Mouse (Mus musculus): ENCODE measurements around the gene Negr1.

Negr1 gene

GRCm38 (mm10) chr3:157105580-157106264, 544.1 kb downstream of the Negr1 start:
- no peak for ATAC-seq (ENCODE audit: low TSS enrichment)

DNA sequence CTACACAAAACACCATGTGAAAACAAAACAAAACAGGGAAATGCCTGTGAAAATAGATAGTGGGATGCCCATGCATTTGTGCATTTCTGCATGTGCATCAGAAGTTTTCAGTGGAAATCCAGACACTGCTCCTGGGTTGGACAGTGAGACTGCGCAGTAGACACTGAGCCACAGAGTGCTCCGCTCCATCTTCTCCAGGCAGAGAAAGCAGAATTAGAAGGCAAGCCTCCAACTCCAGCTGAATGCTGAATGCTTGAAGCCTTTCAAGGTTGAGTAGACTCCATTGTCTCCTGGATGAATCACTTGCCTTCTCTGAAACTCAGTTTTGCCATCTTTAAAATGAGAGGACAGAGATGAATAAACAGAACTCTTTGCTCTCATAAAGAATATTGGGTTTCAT, 546.6 kb downstream of the Negr1 start:
- peak; percentile 65; the same call in 1 of the 2 replicates for ATAC-seq (ENCODE audit: low TSS enrichment)

- ATAC-seq (ENCODE audit: low TSS enrichment) = peak; percentile 97
Observed at GRCm38 (mm10) chr3:157109308-157109707, 547.7 kb downstream of the Negr1 start.

DNA sequence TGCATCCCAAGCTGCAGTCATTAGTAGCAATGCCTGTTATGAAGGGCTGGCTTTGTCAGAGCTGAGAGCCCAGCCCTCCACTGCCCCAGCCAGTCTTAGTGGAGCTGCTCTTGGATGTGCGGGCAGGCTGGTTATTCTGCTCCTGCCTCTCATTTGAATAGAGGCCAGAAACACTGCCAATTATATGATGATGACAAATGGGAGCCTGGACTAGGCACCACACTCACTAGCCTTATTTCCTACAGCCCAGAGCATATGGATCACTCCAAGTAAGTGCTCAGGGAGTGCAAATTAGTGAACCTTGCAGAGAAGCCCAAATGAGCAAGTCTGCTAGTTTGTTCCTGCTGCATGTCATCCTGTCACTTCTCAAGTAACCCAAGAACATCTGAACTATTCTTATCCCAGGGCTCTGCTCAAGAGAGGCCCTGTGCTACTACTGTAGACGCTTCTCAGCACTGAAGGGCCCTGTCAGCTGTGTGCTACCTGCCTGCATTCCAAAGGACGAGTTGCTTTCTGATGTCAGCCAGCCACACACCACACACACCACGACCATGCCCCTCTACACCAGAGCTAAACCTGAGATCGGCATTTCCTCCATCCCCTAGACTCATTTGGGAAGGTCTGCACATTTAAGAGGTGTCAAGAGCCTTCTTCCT, 553.6 kb downstream of the Negr1 start:
- peak; percentile 89 for ATAC-seq (ENCODE audit: low TSS enrichment)

DNA sequence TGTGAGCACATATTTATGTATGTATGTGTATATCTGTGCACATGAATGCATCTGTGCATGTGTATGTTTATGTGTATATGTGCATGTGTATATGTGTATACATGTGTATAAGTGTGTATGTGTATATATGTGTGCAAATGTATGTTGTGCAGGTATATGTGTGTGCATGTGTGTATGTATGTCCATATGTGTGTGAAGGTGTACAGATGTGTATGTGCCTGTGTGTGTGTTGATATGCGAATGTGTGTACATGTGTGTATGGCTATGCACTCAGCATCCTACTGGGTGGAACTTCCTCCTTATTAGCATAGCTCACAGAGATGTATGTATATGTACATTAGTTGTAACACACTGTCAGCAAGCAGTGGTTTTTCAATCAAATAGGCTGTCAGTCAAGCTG, 554.4 kb downstream of the Negr1 start:
- ATAC-seq (ENCODE audit: low TSS enrichment) = no peak

DNA sequence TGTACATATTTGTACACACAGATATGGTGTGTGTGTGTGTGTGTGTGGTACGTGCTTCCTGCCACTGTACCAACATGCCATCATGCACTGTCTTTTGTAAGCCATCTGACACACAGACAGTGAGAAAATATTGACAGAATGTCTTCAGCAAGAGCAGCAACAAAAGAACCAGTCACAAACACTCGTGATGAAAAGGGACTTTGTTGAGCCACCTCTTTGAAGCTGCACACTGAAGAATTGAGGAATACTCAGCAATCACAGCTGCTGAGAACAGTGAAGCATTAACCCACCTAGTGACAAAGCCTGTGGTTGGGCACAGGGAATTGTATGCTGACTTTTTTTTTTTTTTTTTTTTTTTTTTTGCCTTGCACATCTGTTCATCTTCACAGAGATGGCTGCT, 558.3 kb downstream of the Negr1 start:
- ATAC-seq (ENCODE audit: low TSS enrichment) = peak; percentile 46

- ATAC-seq (ENCODE audit: low TSS enrichment) = no peak
Observed at GRCm38 (mm10) chr3:157146124-157146855, 584.7 kb downstream of the Negr1 start.

DNA sequence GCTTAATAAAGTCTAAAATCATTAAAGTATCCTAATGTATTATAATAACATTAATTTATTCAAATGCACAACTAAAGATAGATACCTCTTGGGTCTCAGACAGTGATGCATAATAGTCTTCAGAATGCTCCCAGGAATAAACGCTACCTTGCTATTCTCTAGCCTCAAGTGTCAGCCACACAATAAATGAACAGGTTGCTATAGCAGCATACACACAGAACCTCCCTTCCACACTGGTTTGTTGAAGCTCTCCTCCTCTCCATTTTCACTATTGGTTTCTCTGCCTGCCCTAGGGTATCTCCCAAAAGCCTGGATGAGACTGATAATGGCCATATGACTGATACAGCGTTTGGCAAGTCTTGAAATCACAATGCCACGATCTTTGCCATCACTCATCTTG, 593.3 kb downstream of the Negr1 start:
- ATAC-seq (ENCODE audit: low TSS enrichment) = no peak

DNA sequence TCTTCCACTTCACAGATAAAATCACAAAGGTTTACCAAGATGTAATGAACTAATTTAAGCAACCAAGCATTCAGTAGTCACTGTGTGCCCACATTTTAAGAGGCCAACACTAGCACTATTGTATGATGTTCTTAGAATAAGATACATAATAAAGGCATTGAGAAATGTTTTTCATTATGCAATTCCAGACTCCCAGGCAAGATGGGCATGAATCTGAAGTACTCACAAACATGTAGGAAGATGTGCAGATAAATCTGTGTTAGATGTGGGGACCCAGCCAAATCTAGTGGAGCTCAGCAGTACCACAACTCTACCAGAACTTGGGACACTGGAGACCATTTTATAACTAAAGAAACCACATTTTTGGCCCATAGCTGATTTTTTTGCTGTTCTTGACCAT, 593.9 kb downstream of the Negr1 start:
- ATAC-seq (ENCODE audit: low TSS enrichment) = peak; percentile 83

- ATAC-seq (ENCODE audit: low TSS enrichment) = peak; percentile 88
Observed at GRCm38 (mm10) chr3:157164840-157165595, 603.4 kb downstream of the Negr1 start.

DNA sequence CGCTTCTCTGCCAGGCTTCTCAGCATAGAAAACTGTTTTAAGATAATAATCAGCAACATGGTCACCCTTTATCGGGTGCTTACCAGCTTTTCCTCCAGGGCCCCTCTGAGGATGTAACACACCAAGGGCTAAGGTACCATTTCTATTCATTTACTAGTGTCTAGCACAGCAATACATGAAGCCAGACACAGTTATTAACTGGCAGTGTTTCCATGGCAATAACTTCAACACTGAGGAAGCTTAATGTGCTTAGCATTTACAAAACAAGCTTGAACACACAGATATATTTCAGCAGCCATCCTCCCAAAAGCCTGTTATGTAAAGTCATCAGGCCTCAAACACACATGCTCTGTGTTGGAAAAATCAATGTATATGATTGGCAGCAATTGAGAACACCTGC, 620.4 kb downstream of the Negr1 start:
- peak; percentile 67 for ATAC-seq (ENCODE audit: low TSS enrichment)

GRCm38 (mm10) chr3:157188939-157189725, 627.5 kb downstream of the Negr1 start:
- ATAC-seq (ENCODE audit: low TSS enrichment) = peak; percentile 93

DNA sequence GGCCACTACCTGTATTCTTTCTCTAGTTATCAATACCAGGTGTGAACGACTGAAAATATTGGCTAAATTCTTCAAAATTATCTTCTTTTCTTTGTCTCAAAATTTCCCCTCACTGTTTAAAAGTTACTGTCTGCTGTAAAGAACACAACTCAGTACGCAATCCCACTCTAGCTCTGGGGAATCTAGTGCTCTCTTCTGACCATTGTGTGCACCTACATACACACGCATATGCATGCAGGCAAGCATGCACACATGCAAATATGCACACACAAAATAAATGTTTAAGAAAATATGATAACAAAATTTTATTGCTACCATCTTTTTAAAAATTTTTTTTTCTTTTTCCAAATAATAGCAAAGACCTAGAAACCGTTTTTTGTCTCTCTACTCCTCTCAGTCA, 628.2 kb downstream of the Negr1 start:
- ATAC-seq (ENCODE audit: low TSS enrichment) = no peak

DNA sequence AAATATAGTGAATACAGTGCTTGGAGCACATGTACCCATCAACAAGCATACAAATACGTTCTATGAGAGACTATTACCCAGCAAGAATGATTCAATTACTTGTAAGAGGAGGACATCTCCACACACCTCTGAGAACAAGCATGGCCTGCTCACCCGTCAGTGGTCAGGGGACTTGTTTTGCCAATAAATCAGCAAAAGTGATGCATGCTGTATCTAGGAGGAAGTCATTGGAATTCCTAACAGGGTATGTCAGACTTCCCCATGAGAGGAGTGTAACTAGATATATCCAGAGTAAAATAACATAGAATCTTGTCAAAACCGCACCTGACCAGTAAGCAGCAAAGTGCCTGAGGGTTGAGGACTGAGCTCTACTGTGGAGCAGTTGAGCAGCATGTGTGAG, 629.0 kb downstream of the Negr1 start:
- ATAC-seq (ENCODE audit: low TSS enrichment) = no peak

GRCm38 (mm10) chr3:157192021-157192420, 630.4 kb downstream of the Negr1 start:
- no peak for ATAC-seq (ENCODE audit: low TSS enrichment)

DNA sequence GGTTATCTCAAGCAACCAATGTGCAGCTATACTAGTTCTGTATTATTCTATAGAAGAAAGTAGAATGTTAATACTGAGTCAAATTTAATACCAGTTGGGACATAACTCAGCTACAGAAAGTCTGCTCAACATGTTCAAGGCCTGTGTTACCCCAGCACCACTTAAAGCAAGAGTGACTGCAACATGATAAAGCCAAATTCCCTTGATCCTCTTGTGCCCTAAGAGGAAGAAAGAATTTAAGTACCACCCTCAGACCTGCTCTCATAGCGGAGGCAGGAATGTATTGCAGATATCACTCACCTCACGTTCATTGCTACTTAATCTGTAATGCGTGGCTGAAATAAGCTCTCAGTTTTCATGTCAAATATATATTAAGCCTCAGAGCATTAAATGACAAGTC, 631.5 kb downstream of the Negr1 start:
- no peak for ATAC-seq (ENCODE audit: low TSS enrichment)

DNA sequence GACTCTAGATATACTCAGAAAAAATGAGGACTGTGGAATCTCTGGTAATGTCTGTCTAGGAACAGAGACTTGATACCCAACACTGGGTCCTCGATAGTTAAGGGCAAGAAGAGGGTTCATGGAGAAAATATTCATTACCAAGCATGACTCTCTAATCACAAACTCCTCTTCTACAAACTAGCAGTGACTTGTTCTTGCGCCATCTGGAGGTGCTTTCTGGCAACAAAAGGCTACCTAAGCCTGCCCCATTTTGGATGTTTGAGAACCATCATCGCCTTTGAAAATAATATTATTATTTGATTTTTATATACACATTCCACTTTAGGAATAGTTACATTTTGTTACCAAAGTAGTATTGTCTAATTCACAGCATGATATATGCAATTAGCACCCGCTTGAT, 637.1 kb downstream of the Negr1 start:
- no peak for ATAC-seq (ENCODE audit: low TSS enrichment)

GRCm38 (mm10) chr3:157201726-157202125, 640.1 kb downstream of the Negr1 start:
- no peak for ATAC-seq (ENCODE audit: low TSS enrichment)

- ATAC-seq (ENCODE audit: low TSS enrichment) = peak; percentile 72
Observed at GRCm38 (mm10) chr3:157203573-157203972, 642.0 kb downstream of the Negr1 start.

- ATAC-seq (ENCODE audit: low TSS enrichment) = no peak
Observed at GRCm38 (mm10) chr3:157206752-157207151, 645.2 kb downstream of the Negr1 start.

- ATAC-seq (ENCODE audit: low TSS enrichment) = peak; percentile 81
Observed at GRCm38 (mm10) chr3:157208966-157209365, 647.4 kb downstream of the Negr1 start.

All from frontal cortex, adult (tissue).